Mouse (Mus musculus): ENCODE results near the gene Fam207a. TPM values are rescaled to one million over a fixed set of nuclear protein-coding genes. Genes with fewer than 3 reads are reported as not detected.
A peak's percentile ranks its signal among the peaks of the same experiment; 100 is the strongest.

Gene Fam207a
- polyA plus RNA-seq, 1 experiment = 59.5 TPM

DNA sequence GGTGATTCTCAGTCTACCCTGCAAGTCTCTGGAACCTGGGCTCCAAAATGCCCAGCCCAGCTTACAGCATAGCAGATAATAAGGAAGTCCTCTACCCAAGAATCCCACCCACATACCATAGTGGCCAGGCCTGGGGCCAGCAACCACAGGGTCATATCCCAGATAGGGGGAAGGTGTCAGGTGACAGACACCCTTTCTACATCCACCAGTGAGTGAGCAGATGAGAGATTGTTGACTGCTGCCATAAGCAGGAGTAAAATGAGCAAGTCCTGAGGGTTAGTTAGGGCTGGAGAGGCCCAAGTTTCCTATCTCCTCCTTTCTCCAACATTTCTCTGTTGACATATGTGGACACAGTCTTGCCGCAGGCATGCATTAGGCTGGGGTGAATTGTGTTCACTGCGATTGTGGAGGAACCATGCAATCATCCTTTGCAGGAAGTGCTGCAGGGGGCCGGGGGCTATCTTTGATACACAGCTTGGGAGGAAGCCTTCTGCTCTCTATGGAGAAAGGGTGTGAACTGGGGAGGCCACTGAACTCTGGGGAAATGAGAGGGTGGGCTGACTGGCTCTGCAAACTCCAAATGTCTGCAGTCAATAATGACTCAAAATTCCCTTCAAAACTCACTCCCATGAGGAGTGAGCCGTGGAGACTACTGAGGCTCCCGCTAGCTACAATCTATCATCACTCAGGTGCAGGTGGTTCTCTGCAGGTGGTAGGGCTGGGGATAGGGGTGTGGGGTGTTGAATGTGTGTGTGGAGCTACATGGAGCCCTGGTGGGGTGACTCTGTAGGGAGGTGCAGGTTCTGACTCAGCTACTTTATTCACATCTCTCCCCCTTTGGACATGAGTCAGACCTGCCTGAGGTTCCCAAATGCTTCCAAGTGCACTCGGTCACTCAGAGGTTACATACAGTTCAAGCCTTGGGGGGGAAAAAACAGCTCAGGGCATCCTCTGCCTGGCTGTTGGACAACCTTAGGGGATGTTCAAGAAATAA, 15.7 kb upstream of the Fam207a start:
- no peak for DNase-seq (ENCODE audit: low spot score)

DNA sequence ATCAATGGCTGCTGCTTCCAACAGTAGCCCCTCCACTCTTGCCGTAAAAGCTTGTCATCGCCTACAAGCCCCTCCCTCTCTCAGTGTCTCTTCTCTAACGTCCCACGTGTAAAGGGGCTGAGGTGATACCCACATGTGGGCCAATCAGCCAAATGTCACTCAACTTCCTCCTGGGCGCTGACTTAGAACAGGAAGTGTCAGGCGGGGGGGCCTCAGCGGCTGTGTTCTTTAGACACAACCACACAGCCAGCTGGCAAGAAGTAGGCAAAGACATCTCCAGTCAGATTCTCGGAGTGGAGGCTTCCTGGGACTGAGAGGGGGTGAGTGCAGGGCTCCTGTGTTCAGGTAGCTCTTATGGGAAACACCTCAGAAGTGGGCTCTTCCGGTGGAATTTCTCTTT, 14.6 kb upstream of the Fam207a start, which contains the start of gene Itgb2:
Gene Itgb2 (plus strand): TSS at position 113 of the 400 bp plus-strand sequence.
- DNase-seq (ENCODE audit: low spot score) = no peak

DNA sequence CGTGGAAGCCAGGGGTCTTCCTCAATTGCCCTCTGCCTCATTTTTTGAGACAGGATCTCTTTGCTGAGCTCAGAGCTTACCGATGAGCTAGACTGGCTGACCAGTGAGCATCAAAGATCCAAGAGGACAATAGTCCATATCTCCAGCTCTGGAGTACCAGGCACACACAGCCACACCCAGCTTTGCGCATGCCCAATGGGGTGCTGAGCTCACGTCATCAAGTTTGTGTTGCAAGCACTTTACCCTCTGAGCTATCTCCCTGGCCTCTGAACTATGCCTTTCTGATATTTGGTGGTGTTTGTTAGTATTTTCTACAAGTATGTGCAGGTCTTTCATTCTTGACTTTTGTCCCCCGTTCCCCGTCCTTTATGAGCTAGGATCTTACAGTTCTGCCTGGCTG, 13.0 kb upstream of the Fam207a start:
- DNase-seq (ENCODE audit: low spot score) = no peak

DNA sequence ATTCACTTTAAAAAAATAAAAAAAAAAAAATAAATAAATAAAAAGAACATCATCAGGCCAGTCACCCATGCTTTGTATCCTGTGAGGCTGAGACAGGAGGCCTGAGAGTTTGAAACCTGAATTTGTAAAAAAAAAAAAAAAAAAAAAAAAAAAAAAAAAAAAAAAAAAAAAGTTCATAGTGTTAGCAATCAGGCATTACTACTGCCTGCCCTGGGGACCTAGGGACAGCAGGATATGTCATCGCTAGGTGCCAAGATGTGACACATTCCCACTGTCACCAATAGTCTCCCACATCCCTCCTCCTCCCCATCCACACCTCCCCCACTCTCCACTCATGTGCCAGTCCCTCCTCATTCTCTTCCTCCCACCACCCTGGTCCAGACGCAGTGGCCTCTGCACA, 10.9 kb upstream of the Fam207a start:
- DNase-seq (ENCODE audit: low spot score) = no peak

DNA sequence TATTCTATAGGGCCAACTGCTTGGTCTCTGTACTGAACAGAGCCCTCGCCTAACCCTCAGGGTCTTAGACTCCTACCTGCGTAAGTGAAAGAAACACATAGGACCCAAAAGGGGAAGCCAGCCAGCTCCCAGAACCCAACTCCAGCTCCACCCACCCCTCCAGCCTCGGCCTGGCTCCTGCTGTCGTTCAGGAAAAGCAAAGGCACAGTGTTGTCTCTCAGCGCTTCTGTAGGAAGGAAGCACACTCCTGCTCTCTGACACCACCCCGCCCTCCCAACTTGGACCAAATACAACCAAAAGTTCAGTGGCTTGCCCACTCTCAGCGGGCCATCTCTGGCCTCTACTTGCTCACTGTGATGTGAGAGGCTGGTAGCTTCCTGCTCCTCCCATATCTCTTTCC, 7.7 kb upstream of the Fam207a start:
- no peak for DNase-seq (ENCODE audit: low spot score)

DNA sequence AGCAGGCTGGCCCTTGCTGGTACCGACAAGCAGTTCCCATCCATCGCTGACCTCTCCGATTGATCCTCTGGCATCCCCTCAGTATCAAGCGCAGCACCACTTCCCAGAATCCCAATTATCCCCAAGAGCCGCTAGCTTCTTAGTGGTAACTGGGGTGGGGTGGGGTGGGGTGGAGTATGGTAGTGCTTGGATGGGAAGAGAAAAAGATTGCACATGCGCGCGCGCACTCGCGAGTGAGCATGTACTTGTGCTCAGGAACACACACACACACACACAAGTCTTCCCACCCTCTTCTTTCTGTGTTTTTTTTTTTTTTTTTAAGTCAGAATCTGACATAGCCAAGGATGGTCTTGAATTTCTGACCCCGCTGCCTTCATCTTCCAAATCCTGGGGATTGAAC, 7.2 kb upstream of the Fam207a start:
- no peak for DNase-seq (ENCODE audit: low spot score)

DNA sequence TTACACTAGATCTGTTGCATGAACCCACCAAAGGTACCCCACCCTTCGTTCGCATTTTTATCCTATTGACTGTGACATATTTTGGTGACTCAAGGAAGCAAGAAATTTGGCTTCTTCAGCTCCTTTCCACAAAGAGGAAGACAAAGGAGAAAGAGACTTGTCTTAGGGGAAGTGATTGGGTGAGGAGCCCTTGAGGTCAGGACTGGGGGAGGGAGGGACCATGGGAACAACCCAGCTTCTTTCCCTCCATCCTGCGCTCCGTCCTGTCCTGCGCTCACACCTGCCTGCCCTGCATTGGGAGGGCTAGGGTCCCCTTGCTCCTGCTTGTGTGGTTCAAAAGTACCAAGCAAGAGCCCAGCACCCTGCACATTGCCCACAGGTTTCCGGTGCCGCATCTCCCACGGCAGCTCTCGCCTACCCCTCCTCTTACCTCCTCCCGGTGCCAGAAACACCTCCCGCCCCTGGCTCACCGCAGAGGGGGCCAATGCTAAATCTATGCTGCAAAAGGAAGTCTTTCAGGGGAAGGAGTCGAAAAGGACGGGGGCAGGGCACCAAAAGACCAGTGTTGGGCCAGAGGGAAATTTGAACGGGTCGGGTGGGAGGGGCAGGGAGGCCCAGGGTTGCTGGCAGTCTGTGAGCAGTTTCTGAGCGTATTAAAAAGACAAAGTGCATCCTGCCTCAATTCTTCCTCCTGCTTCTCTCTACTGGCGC, 6.6 kb upstream of the Fam207a start:
- DNase-seq (ENCODE audit: low spot score) = no peak

DNA sequence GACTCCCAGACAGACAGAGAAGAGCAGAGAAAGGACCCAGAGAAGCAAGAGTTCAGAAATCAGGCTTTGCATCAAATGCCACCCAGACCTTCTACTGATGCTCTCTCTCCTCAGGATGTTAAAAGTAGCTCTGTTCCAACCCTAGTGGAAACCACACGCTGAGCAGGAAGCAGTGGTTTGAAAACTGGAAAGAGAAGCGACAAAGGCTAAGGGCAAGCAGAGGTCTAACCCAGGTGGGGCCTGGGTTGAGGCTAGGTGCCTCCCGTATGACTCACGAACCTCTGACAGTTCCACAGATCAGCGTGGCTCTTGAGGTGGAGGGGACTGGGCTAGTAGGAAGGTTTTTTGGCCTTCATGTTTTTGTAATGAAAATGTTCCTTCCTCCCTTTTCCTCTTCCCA, 4.9 kb upstream of the Fam207a start:
- no peak for DNase-seq (ENCODE audit: low spot score)

DNA sequence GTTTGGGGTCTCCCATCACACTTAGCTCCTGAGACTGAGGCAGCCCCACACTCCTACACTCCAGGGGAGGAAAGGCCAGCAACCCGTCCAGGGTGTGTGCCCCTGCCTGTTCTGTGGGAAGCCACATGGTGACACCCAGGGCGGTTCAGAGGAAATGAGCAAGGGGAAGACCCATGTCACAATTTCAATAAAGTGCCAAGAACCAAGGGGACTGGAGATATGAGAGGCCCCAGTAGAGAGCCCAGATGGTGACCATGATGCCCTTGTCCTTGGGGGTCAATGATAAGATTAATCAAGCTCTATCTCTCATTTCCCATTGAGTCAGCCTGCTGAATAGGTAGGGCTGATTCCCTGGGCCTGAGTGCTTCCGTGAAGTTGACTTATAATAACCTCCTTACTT, 3.6 kb upstream of the Fam207a start:
- DNase-seq (ENCODE audit: low spot score) = no peak

DNA sequence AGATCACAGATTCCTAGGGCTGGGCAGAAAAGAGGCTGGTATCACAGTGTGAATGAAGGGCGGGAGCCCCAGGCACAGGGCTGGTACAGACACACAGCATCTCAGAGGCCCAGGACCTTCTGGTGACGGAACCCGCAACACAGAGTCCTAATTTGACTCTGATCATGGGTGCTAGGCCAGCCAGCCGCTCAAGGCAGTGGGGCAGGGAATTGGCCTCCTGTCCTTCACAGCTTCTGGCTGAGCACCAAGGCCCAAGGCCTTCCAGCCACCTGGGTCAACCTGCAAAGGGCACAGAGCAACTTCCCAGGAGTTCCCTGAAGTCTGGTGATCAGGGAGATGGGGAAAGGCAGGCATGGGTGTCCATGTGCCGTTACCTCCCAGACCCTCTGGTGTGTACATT, 2.2 kb upstream of the Fam207a start:
- no peak for DNase-seq (ENCODE audit: low spot score)

DNA sequence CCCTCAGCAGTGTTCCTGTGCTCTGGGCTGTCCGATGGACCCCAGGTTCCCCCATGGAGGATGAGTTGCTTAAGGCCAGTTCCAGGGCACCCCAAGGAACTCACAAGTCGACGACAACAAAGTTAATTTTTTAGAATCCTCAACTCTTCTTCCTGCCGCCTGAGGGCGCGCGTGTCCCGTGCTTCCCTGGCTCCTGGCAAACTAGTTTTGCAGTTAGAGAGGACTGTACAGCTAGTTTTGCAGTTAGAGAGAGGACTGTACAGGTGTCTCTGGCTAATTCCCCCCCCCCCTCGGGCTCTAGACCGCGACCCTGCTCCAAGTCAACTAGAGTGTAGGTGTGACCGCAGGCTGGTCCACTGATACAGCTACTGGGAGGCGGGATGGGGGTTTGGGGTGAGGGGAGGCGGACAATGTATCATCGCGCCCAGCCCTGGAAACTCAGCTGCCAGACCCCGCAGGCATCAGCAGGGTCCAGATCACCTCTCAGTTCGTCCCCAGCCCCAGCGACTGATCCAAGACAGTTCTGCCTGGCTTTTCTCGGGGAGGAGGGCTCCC, 1.6 kb upstream of the Fam207a start:
- no peak for DNase-seq (ENCODE audit: low spot score)

DNA sequence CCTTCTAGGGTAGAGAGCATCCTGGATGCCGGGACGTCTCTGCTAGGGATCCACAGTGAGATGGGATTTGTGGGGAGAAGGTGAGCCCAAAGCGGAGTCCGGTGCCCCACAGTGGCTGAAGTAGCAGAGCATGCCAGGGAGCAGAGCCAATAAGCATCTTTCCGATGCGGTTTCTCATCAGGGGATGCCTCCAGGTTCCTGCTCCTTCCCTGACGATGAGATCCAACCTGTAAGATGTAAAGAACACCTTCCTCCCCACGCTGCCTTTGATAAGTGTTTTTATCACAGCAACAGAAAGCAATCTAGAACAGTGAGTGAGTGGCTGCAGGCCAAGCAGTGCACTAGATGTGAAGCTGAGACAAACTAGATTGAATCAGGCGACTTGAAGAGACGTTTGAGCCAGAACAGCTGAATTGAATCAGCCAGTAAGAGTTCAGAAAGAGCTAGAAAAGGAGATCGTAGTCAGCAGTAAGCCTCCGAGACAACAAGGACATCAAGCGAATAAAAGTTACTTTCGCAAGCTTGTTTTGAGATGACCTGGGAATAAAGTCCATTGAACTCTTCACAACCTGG, 880 bp upstream of the Fam207a start:
- DNase-seq (ENCODE audit: low spot score) = no peak

DNA sequence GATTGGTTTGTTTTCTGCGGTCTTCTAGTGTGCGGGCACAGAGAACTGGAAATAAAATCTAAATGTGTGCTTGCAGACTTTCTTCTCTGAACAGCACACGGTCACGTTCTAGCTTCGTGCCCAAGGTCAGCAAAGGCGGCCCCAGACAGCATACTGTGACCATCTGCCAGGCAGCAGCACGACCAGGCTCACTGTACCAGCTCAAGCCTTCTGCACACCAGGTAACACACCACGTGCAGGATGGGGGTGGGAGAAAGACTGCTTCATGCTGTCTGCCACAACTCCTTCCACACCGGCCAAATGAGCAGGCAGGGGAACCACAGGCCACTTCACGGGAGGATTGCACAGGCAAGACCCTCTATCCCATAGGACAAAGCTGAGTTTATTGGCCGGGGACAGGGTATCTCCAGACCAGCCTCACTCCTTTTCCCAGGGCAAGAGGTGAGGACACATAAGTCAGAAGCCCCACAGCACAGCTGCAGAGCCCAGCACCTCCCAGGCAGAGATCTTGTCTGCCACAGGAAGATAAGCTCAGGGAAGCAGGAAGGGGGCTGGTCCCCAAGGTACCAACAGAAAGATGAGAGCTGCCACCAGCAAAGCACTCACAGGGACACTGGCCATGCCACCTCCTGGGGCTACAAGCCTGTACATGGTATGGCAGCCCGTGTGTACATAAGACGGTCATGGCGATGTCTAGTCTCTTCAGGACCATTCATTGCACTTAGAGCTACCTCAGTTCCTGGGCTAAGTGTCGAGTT, 5.2 kb downstream of the Fam207a start:
- no peak for DNase-seq (ENCODE audit: low spot score)

DNA sequence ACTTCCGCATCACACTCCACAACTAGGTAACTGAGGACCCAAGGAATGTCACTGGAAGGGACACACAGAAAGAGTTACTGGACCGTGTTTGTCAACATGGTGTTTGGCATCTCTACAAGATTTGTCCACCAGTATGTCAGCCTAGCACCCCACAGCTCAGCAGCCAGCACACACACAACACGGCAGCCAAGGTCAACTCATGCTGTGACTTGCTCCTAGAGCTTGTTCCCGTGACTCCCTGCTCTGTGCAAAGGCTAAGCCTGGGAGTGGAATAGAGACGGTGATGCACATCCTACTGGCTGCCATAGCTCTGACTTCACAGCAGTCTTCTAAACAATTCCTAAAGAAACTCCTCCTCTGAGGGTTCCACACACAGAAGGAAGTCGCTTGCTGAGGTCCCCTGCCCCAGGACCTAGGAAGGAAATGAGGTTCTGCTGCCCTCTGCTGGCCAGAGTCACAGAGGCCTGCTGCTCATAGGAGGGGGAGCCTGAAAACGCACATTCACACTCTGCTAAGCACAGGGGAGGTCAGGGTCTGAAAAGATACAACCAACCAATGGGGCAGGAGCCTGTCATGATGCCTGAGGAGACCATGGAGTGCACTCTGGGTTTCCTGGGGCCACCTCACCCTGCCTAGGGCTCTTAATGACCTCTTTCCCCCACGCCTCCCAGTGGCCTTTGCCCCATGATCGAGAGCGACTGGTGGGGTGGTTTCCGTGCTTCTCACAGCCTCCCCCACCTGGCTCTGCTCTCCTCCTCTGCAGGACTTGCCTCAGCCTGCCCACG, 6.0 kb downstream of the Fam207a start:
- DNase-seq (ENCODE audit: low spot score) = peak; percentile 76

DNA sequence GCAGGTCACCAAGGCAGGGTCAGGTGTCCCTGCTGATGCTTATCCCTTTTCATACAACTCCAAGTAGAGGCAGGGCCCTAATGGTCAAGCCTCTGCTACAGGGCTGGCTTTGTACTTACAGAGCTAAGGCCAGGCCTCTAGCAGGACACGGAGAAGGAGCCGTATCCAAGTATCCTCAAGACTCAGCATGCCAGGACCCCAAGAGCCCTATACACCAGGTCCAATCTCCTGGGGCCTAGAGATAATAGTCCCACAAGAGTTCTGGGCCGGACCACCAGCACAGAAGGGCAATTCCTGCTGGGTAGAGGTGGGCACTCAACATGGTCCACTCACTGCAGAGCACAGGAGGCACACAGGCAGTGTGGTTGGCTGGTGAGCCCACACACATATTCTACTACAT, 6.8 kb downstream of the Fam207a start:
- no peak for DNase-seq (ENCODE audit: low spot score)

DNA sequence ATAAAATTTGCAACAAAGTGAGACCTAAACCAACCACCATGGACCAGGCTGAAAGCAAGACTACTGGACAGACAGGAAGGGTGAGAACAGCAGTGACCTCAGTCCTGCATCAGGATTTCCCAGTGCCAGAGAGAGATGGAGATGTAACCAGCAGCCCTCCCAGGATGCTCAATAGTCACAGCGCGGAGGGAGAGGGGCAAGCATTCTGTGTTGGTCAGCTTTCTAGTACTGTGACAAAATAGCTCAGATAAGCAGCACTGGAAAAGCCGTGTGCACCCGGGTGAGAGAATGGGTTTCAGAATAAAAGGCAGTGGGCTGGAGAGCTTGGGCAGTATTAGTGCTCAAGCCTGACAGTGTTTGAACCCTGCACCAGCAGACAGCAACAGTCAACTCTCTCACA, 7.8 kb downstream of the Fam207a start:
- DNase-seq (ENCODE audit: low spot score) = no peak

DNA sequence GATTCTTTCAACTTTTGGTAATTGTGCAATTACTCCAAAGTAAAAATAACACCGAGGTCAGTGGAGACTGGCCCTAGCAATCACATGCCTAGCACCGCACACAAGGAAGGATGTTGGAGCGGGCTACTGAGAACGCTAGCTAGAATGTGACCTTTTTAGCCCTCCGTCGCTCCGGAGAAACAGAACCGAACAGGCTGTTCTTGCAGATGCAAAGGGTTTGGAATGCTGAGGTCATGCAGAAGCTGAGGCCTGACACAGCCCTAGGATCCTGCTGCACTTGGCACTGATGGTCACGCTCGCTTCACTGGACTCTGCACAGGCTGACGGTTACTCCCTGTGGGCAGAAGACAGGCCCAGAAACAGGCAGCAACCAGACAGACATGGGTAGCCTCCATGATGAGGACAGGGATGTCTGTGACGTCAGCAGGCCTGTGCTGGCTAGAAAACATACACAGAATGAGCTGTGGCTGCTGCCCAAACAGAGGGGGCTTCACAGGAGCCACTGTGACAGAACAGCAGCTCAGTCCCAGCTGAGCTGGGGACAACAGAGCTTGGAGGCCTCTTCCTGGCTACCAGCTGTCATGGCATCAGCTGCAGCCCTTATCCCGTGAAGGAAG, 8.5 kb downstream of the Fam207a start:
- DNase-seq (ENCODE audit: low spot score) = no peak

DNA sequence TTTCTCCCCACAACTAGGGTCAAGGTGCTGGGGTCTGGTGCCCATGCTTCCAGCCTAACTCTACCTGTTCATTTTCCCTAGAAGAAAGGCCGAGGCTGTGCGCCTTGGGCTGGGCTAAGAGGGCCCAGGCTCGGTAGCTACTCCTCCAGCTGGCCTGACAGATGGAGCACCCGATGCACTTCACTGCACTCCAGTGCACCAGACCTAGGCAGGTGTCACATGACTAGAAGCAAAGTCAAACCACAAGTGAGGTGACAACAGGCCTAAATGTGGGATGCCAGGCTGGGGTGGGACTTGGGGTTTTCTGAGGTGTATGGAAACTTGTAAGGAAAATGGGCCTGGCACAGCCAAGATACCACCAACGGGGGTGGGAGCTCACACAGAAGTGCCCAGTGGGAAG, 9.1 kb downstream of the Fam207a start:
- no peak for DNase-seq (ENCODE audit: low spot score)

DNA sequence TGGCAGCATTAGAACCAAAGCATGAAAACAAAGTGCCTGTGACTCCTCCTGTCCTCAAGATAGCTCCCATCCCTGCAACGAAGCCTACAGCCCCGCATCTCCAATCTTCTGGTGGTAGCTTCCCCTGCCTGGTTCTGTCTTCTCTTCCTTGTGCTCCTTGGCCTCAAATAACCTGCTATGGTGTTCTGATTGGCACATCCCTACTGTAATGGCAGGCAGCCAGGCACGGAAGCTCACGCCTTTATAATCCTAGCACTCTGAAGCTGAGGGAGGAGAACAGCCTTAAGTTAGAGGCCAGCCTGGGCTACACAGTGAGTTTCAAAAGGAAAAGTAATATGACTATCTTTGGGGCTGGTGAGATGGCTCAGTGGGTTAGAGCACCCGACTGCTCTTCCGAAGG, 11.4 kb downstream of the Fam207a start:
- no peak for DNase-seq (ENCODE audit: low spot score)
